In genomic region chr11:72945875-72946559, GRCm38 (mm10) we compare ENCODE assay signal across 10 mouse cellular contexts. TPM values are rescaled to one million over a fixed set of nuclear protein-coding genes. Genes with fewer than 3 reads are reported as not detected.
DNase-seq lines count a peak whose midpoint lies in the region; ATAC-seq and TF ChIP-seq lines count a peak whose summit lies in the region.
"Had no signal": no experiment of that assay in that cellular context is flagged by ENCODE, and none has a peak within 500 bp of the region (broad histone marks: within the 10 kb centered on the region; RNA-seq: fewer than 3 reads in every experiment).

No protein-coding gene starts in this region.

- no peaks in the 10 kb centered on the region for H3K79me2 ChIP-seq in heart, adult 2 months (replicated peaks; ENCODE audit: control insufficient read depth, insufficient read depth, low read length)

- no peak overlapping the region for H3K9ac ChIP-seq in heart, adult 2 months (ENCODE audit: low read depth, low read length)
- H3K9ac ChIP-seq in kidney, embryonic 16.5 days (replicated peaks; ENCODE audit: low read length) = no peak overlapping the region
- no peak overlapping the region for H3K9ac ChIP-seq in midbrain, embryonic 16.5 days (ENCODE audit: low read depth, low read length)

- H3K4me3 ChIP-seq in heart, adult 2 months = no peak overlapping the region
- no peak overlapping the region for H3K4me3 ChIP-seq in kidney, embryonic 16.5 days (ENCODE audit: low read length)
- H3K4me3 ChIP-seq in midbrain, embryonic 16.5 days (ENCODE audit: low read depth, low read length) = no peak overlapping the region
- H3K4me3 ChIP-seq: embryonic facial prominence, embryonic 13.5 days had no signal

- peak; percentile 24 for TF ChIP-seq CTCF in heart, adult 2 months (IDR thresholded peaks at IDR 0.05)

- no peak for ATAC-seq in kidney, embryonic 16.5 days (ENCODE audit: low FRiP score, low TSS enrichment)
- peak; percentile 86 for ATAC-seq in megakaryocyte, adult 5-6 weeks (ENCODE audit: poor library complexity, severe bottlenecking)
- no peak for ATAC-seq in midbrain, embryonic 16.5 days
- ATAC-seq: hindbrain, postnatal 0 days had no signal

- H3K27me3 ChIP-seq in heart, adult 2 months (ENCODE audit: control insufficient read depth, insufficient read depth, low read length) = no peaks in the 10 kb centered on the region
- no peaks in the 10 kb centered on the region for H3K27me3 ChIP-seq in kidney, embryonic 16.5 days (ENCODE audit: insufficient read depth, low read length)
- H3K27me3 ChIP-seq in midbrain, embryonic 16.5 days (ENCODE audit: control insufficient read depth, insufficient read depth, low read depth, low read length) = no peaks in the 10 kb centered on the region
- H3K27me3 ChIP-seq: embryonic facial prominence, embryonic 13.5 days had no signal

- no peak for TF ChIP-seq EP300 in heart, adult 2 months (IDR thresholded peaks at IDR 0.05; ENCODE audit: insufficient read depth, low read depth, low read length)

- H3K36me3 ChIP-seq in heart, adult 2 months (ENCODE audit: control insufficient read depth, insufficient read depth, low read length) = peaks cover 4% of the 10 kb centered on the region; the same call in 1 of the 2 replicates
- H3K36me3 ChIP-seq in kidney, embryonic 16.5 days (ENCODE audit: insufficient read depth, low read length) = no peaks in the 10 kb centered on the region
- no peaks in the 10 kb centered on the region for H3K36me3 ChIP-seq in midbrain, embryonic 16.5 days (ENCODE audit: control insufficient read depth, insufficient read depth, low read length)
- H3K36me3 ChIP-seq: embryonic facial prominence, embryonic 13.5 days had no signal

- H3K4me2 ChIP-seq in kidney, embryonic 16.5 days (replicated peaks; ENCODE audit: low read depth, low read length) = no peak overlapping the region
- no peak overlapping the region for H3K4me2 ChIP-seq in midbrain, embryonic 16.5 days (ENCODE audit: low read length)
- H3K4me2 ChIP-seq: embryonic facial prominence, embryonic 13.5 days; midbrain, embryonic 11.5 days had no signal

- H3K9me3 ChIP-seq in kidney, embryonic 16.5 days (ENCODE audit: low read length) = no peaks in the 10 kb centered on the region
- H3K9me3 ChIP-seq in midbrain, embryonic 16.5 days (replicated peaks; ENCODE audit: control insufficient read depth, low read length, poor library complexity, severe bottlenecking) = no peaks in the 10 kb centered on the region
- H3K9me3 ChIP-seq: embryonic facial prominence, embryonic 13.5 days had no signal

- 19% methylated on average over 6 of the region's 6 CpGs for WGBS in heart, adult 2 months
- 40% methylated on average over 6 of the region's 6 CpGs for WGBS in kidney, embryonic 16.5 days
- WGBS in midbrain, embryonic 16.5 days = 64% methylated on average over 6 of the region's 6 CpGs

- H3K27ac ChIP-seq in heart, adult 2 months = peak overlapping the region; percentile 75
- peak overlapping the region; percentile 57; the same call in 1 of the 2 replicates for H3K27ac ChIP-seq in kidney, embryonic 16.5 days (ENCODE audit: low read length)
- H3K27ac ChIP-seq in midbrain, embryonic 16.5 days (ENCODE audit: low read length) = no peak overlapping the region
- H3K27ac ChIP-seq: embryonic facial prominence, embryonic 13.5 days; hindbrain, postnatal 0 days had no signal

- DNase-seq in T-cell, adult 2 months (ENCODE audit: low spot score) = peak; percentile 21
- DNase-seq in heart, adult 2 months = peak; percentile 55 to 59
- DNase-seq in layer of hippocampus, postnatal 25 days (ENCODE audit: extremely low spot score in 1 of 2, low spot score in 1 of 2) = no peak
- no peak for DNase-seq in layer of hippocampus, adult 9-10 months (ENCODE audit: low spot score)

- intact Hi-C loops in heart, adult 2 months (cut with DNase I) = no loop called here

- peaks cover 24% of the 10 kb centered on the region for H3K4me1 ChIP-seq in heart, adult 2 months (ENCODE audit: control insufficient read depth, insufficient read depth, low read length)
- peaks cover 23% of the 10 kb centered on the region for H3K4me1 ChIP-seq in kidney, embryonic 16.5 days (ENCODE audit: insufficient read depth, low read length)
- H3K4me1 ChIP-seq in midbrain, embryonic 16.5 days (ENCODE audit: control insufficient read depth, insufficient read depth, low read length) = no peaks in the 10 kb centered on the region

- no peak for TF ChIP-seq POLR2A in heart, adult 2 months (IDR thresholded peaks at IDR 0.05; ENCODE audit: insufficient read depth, low read depth, low read length)

RNA-seq across cellular contexts. Expression of gene Atp2a3, which starts 15.0 kb away (rescaled TPM):
- 10 to 100 TPM; 10.9 to 14.5 TPM for total RNA-seq in heart, adult 2 months (2021)
- 15.9 and 17.3 TPM in 2 replicates for polyA plus RNA-seq in heart, adult 2 months (2012; rRNA removed)
- polyA plus RNA-seq in kidney, embryonic 16.5 days (2015; fragmentation: Nextera tagmentation; extraction: Ambion mirVana) = 5.4 and 5.9 TPM in 2 replicates
- 83.5 and 92.8 TPM in 2 replicates for total RNA-seq in megakaryocyte, adult 5-6 weeks (2015)
- 79.8 and 123 TPM in 2 replicates for total RNA-seq in megakaryocyte, adult 5-6 weeks (2017)
- 1 to 10 TPM; 4.9 to 6.6 TPM for total RNA-seq in layer of hippocampus, postnatal 25 days (2021)
- polyA plus RNA-seq in midbrain, embryonic 16.5 days (2015; fragmentation: Nextera tagmentation; extraction: Ambion mirVana) = 1.2 and 1.7 TPM in 2 replicates

RNA-seq across cellular contexts. Expression of gene P2rx1, which starts 52.9 kb away (rescaled TPM):
- under 1 TPM; 0.21 to 0.86 TPM for total RNA-seq in heart, adult 2 months (2021)
- 0.76 and 0.91 TPM in 2 replicates for polyA plus RNA-seq in heart, adult 2 months (2012; rRNA removed)
- 1.7 and 3.1 TPM in 2 replicates for polyA plus RNA-seq in kidney, embryonic 16.5 days (2015; fragmentation: Nextera tagmentation; extraction: Ambion mirVana)
- 15.8 and 16.4 TPM in 2 replicates for total RNA-seq in megakaryocyte, adult 5-6 weeks (2015)
- total RNA-seq in megakaryocyte, adult 5-6 weeks (2017) = 9.8 and 10.4 TPM in 2 replicates
- under 1 TPM; 0.54 to 0.69 TPM for total RNA-seq in layer of hippocampus, postnatal 25 days (2021)
- 0.30 and 0.48 TPM in 2 replicates for polyA plus RNA-seq in midbrain, embryonic 16.5 days (2015; fragmentation: Nextera tagmentation; extraction: Ambion mirVana)

Comparison
In these comparisons a context has a peak if more than half of its experiments do, and no peak if none do; other contexts are left out.
1. DNase-seq: peak in T-cell, adult 2 months (single experiment) and heart, adult 2 months (2 of 2); none in layer of hippocampus, postnatal 25 days (0 of 2) and layer of hippocampus, adult 9-10 months (single experiment).
2. RNA of gene Atp2a3, which starts 15.0 kb away (total RNA-seq): 79.8 to 123 TPM in megakaryocyte, adult 5-6 weeks; 10.9 to 14.5 TPM in heart, adult 2 months and 4.9 to 6.6 TPM in layer of hippocampus, postnatal 25 days; every median in the first group is over 4 times any median in the second.
3. RNA of gene P2rx1, which starts 52.9 kb away (total RNA-seq): 9.8 to 16.4 TPM in megakaryocyte, adult 5-6 weeks; 0.21 to 0.86 TPM in heart, adult 2 months and 0.54 to 0.69 TPM in layer of hippocampus, postnatal 25 days; every median in the first group is over 4 times any median in the second.